Mouse (Mus musculus): Measurements from ENCODE around the gene Ppcs.

Gene Ppcs

DNA sequence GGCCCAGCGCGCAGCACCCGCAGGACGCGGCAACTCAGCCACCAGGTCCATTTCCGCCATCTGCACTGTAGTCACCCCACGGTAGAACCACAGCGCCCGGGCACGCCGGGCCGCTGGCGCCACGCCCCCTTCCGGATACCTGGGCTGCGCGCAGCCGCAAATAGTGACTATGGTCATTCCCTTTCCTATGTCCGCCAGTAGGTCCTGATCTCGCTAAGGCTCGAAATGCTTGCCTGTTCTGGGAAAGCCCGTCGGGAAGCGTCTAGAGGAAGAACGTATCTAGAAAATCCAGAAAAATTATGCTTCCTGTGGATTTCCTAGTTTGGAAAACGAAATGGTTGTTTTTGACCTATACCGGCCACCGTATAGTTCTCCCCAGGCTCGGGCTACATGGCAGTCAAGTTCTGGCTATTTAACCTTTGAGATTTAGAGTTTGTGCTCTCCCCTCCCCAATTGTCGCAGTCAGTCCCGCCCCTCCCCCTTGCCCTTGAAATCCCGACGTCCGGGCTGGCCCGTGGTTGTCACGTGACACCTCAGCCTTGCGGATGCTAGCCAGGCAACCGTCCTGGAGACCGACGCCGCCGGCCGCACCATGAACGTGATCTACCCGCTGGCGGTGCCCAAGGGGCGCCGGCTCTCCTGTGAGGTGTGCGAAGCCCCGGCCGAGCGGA, at the start of gene Ppcs, which contains the start of gene Zmynd12:
TSS of gene Ppcs (minus strand) at position 127 of the 671 bp plus-strand sequence.
TSS of gene Zmynd12 (plus strand) at position 521 of the 671 bp plus-strand sequence.
- in situ Hi-C loops (cut with MboI, MseI): no loop called here

DNA sequence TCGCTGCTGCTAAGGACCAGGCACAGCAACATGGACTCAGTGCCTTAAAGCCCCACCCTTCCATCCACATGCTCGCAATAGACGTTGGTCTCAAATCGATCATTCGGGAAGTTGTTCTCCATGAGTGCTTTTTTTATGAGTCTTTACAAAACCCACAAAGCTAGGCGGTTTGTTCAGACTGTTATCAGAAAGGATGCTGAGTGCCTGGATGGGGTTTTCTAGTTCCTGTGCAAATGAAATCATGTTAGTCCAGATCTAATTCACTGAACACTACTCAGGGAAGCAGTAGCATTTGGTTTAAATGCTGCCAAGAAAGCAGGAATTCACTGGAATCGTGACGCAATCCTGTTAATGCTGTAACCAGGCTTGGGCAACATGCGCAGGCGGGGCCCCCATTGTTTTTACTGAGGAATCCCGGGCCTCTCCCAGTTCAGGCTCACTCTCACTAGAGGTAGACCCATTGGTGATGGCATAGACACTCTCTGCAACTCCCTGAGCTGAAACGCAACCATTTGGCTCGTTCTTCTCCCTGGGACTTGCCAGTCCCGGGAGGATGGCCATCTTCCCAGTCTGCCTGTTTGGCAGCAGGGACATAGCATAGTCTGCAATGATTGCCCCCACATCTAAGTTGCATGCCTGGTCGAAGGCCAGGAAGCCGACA, 45.6 kb upstream of the Ppcs start:
- in situ Hi-C loops (cut with MboI, MseI): no loop called here

DNA sequence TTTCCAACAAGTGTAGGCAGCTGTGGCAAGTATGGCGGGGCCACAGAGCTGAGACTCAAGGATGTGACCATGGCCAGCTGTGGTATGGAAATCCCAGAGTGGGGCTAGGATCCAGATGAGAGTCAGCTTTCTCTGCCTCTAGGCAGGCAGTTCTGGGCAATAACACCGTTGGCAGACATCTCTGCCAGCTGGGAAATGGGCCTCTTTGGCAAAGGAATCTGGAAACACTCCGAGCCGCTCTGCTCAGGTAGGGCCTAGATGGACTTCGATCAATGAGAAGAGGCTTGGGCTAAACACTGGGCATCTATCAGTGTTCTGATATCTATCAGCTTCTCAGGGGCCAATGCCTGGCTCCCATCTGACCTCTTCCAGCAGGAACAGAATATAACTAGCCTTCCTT, 43.6 kb upstream of the Ppcs start:
- in situ Hi-C loops (cut with MboI, MseI): no loop called here

DNA sequence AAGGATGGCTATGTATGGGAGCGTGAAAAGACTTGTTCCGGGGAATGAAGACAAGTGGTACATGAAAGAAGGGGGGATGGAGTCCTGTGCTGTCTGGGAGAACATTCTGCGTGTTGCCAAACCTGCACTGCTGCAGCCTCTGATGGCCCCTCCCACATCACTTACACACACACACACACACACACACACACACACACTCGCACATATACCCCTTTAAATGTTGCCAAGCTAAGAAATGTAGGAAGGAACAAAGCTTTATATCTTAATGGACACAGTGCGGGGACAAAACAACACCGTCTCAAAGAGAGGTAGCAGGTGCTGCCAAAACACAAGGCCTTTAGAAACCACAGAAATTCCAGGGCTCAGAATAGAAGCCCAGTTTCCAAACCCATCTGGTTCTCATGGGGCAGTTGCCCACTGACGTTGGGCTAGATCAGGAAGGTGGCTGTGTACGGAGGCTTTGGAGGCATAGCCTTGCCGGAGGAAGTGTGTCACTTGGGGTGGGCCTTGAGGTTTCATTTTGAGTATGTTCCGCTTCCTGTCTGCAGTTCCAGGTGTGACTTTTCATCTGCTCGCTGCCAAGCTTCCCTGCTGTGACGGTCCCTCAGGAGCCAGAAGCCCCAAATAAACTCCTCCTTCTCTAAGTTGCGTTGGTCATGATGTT, 41.7 kb upstream of the Ppcs start:
- in situ Hi-C loops (cut with MboI, MseI): loop anchor here (5.0 kb wide), 1 partner anchor 77 kb away; no protein-coding TSS in a partner anchor

DNA sequence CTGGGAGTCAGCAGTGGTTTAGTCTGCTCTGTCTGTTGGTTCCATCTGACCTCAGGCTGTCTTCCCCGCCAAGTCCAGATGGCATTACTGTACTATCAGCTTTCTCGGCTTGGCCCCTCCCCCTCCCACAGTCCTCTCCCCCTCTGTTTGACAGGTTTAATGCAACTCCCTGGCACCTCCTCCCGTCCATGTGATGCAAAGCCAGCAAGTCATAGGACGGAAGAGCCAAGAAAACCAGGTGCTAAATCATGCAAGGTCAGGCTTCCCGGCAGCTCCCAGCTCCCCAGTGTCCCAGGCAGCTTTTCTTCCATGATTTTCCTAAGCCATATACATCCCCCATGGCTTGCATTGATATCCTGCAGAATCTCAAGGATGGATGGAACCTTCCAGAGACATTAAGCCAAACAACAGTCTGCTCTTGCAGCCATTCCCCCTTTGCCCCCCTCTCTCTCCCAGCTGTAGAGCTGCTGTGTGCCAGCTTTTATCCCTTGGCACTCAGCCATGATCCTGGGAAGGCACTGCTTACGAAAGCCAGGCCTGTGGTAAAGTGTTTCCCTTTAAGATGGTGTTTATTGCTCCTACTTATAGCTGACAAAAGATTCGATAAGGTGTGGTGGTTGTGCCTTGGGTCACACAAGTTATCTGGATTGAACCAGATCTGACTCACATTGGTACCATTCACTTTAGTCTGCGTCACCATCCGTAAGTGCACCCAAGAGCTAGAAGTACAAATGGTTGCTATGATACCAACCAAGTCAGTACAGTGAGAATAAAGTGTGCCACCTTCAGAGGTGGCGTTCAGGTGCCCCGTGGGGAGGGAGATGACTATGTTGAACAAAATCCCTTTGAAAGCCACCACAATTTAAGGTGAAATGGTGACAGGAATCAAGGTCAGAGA, 40.9 kb upstream of the Ppcs start:
- in situ Hi-C loops (cut with MboI, MseI): loop anchor here (5.0 kb wide), 1 partner anchor 76 kb away; no protein-coding TSS in a partner anchor

DNA sequence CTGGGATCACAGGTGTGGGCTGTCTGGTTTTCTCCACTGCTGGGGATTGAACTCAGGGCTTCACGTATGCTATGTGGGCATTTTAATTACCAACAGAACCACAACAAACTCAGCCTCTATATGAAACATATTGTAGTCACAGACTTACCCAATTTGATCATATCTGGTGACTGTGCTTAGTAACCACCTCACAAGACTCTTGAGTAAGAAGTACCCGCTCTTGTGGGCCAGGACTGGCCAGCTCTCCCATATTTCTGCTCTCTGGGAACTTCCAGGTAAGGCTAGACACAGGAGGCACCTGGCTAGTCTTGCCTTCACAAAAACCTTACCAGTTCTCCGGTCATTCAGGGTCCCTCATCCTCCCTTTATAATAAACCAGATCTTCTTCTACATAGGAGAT, 40.2 kb upstream of the Ppcs start:
- in situ Hi-C loops (cut with MboI, MseI): loop anchor here (5.0 kb wide), 1 partner anchor 75 kb away; no protein-coding TSS in a partner anchor

DNA sequence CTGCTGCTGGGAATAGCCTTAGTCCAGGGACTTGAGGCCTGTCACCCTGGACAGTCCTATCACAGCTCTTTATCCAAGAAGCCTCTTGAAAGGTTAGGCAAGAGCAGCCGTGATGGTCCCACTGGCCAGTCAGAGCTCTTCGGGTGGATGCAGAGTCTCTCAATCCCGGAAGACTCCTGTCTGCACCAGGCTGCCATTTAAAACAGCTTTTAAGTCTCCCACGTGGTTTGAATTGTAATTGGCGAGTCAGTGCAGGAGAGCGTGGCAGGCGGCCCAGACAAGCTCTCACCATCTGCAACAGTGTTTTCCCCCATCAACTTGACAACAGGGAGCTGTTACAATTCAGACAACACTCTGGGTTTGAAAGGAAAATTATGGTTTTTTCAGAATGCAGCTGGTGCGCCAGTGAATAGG, 38.5 kb upstream of the Ppcs start:
- in situ Hi-C loops (cut with MboI, MseI): loop anchor here (5.0 kb wide), 1 partner anchor 73 kb away; no protein-coding TSS in a partner anchor

DNA sequence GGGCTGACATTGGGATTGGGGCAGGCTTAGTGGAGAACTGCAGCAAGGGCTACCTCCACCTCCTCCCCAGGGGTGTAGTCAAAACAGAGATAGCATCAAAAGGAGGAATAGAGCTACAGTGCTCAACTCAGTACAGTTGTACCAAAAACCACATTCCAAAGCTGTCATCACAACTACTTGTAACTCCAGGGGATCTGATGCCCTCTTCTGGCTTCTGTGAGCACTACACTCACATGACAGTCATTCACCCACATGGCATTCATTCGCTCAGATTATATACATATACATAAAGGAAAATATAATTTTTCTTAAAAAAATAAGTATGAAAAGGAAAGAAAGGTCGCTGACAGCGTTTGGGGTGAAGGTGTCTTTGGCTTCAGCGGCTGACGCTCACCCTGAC, 38.1 kb upstream of the Ppcs start:
- in situ Hi-C loops (cut with MboI, MseI): loop anchor here (5.0 kb wide), 1 partner anchor 73 kb away; no protein-coding TSS in a partner anchor

DNA sequence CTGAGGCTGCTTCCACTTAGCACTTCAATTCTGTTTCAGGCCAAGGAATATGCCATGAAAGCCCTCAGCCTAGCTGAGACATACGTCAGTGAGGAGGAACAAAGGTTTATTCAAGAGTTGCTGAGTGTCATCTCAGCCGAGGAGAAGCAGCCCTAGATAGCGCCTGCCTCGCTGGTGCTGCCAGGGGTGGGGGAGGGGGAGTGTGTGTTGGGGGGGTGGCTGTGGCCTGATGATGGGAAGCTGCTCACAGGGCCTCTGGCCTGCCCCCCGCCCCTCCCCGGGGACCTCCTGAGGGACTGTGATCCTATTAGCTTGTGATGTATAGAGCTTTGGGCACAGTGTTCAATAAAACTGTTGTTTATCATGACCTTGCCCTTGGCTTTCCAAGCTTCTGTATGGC, 31.3 kb upstream of the Ppcs start:
- in situ Hi-C loops (cut with MboI, MseI): no loop called here

DNA sequence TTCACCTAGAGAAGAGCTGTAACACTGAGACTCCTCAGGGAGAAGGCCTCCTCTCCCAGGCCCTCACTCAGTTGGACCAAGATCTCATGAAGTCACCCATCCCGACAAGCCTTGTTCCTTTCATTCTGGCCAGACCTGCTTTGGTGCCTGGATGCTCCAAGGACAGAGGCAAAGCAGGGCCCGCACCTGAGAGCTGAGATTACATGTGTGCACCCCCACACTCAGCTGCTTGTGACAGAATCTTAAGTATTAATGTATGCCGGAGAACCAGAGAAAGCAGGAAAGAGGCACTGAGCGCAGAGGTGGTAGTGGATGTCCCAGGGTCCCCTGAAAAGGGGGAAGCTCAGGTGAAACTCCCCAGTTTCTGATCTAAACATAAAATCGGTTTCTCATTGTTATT, 30.9 kb upstream of the Ppcs start:
- in situ Hi-C loops (cut with MboI, MseI): no loop called here

DNA sequence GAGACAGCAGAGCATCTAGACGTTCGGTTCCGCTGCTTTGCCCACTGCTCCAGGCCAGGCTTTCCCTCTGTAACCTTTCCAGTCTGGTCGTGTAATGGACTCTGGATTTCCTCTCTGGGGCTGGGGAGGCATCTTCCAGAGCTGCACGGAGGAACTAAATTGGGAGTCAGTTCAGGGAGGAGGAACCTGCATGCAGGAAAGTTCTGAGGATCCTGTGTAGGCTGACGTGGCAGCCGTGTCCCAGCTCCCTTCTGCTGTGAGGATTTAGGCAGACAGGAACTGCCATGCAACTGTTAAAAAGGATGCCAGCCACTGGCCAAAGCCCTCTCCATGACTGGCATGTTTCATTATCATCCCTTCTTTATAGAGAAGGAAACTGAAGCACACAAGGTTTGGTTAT, 28.2 kb upstream of the Ppcs start:
- in situ Hi-C loops (cut with MboI, MseI): no loop called here

DNA sequence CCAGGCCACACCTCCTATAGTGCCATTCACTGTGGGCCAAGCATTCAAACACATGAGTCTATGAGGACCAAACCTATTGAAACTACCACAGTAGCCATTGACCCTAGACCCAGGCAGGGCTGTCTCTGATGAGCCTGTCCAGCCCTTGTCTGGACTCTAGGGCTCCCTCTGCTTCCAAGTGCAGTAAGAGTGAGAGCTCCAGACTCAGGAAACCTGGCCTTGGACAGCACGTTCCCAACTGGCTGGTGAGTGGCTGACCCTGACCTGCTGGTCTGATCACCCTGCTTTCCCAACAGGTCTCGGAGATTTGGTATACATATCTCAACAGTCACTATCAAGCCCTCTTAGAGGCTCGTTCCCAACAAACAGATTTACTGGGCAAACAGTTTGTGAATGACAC, 25.6 kb upstream of the Ppcs start:
- in situ Hi-C loops (cut with MboI, MseI): no loop called here

DNA sequence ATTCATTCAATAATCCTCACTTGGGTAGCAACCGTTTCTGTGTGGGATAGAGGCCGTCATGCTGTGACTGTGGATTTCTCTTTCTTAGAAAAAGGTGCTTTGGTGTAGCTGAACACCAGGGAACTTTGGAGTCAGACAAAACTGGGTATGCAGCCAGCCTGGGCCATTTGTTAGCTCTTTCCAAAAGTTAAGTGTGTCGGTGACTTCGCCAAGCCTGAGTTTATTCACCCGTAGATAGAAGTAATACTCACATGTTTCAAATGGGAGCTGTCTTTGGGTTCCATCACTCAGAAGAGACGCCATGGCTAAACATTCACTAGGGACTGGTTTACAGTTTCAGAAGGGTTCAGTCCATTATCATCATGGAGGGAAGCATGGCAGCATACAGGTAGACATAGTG, 25.0 kb upstream of the Ppcs start:
- in situ Hi-C loops (cut with MboI, MseI): no loop called here

DNA sequence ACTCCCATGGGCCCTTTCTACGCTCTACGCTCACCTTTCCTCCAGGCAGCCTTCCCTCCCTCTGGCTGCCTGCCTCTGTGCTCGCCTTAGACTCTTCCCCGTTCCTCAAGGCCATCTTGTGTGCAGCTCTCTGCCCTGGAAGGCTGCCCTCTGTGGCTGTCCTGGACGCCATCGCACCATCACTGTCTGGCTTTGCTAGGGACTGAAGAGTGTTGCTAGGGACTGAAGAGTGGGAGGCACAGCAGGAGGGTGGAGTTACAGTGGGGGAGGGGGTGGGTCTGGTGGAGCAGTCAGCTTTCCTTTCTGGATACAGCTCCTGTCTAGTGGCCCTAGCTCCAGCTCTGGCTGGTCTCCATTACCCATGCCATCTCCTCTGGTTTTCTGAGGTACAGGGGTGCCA, 20.3 kb upstream of the Ppcs start:
- in situ Hi-C loops (cut with MboI, MseI): no loop called here

DNA sequence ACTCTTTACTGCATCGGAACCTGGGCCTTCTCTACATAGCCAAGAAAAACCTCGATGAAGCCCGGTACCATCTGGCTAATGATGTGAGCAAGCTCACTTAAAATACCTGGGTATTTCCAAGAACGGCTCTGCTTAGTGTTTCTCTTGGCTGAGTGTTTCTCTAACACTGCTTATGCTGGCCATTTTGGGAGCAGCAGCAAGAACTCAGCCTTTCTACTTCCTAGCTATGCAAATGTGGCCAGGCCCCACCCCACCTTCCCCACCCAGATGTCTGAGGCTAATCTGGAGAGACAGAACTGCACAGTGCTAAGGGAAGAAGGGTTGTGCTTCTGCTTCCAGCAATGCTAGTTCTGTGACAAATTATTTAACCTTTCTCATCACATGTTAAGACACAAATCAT, 19.6 kb upstream of the Ppcs start:
- in situ Hi-C loops (cut with MboI, MseI): no loop called here

DNA sequence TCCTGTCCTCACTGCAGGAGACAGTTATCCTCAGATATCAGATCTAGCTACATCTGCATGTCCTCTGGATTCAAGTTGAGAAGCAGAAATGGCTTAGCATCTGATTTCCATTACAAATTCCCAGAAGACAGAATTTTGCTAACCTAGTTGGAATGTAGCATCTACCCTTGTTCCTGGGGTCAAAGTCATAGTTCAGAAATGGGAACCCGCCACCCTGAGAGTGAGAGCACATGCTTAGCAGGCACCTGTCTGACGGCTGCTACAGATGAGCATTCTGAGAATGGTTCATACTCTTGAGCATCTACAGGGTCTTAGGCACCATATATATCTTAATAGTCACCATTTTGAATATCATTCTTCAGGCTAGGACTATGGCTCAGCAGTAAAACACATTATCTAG, 15.7 kb upstream of the Ppcs start:
- in situ Hi-C loops (cut with MboI, MseI): loop anchor here (10.0 kb wide), 1 partner anchor 147 kb away; no protein-coding TSS in a partner anchor

DNA sequence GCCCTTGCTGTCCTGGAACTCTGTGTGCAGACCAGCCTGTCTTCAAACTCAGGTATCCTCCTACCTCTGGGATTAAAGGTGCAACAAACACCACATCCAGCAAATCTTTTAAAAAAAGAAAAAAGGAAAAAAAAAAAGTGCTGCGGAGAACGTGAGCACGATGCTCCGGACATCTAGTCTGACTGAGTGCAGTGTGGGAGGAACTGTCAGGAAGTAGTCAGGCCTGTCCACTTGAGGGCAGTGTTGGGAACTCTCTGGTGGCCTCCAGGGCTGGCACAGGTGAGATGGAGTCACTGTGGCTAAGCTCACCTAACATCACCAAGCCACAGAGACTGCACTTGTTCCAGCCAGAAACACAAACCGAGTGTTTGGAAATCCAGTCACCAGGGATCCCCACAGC, 8.5 kb upstream of the Ppcs start:
- in situ Hi-C loops (cut with MboI, MseI): loop anchor here (10.0 kb wide), 1 partner anchor 154 kb away; no protein-coding TSS in a partner anchor

DNA sequence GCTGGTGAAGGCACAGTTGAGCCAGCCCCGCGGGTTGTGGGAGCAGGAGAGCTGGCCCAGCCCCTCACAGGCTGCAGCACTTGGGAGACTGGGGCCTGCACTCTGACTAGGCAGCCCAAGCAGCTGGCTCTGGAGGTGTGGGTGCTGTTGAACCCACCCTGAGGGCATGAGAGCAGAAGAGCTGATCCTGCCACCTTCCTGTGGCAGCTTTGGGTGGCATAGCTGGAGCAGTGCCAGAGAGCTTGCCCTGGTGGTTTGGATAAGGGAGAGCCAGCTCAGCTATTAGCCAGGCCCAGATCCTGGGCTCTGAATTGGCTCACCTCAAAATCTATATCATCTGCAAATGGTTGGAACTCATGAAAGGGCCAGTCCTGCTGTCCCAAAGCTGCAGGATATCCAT, 5.5 kb upstream of the Ppcs start:
- in situ Hi-C loops (cut with MboI, MseI): no loop called here

DNA sequence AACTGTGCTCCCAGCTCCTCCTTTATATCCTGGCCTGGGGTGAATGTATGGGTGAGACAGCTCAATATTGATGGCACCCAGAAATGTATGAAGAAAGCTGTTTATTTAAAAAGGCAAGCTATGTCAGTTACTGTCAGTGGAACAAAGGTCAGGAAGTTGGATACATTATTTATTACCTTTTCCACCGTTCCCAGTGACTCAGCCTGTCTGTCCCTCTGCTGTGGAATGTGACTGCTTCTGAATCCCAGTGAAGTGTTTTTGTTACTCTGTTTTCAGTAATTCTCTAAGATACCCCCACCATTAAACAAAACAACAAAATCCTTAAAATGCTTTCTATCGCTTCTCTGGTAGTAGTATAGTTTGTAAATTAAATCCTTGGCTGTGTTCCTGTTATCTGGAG, 3.4 kb upstream of the Ppcs start:
- in situ Hi-C loops (cut with MboI, MseI): no loop called here

DNA sequence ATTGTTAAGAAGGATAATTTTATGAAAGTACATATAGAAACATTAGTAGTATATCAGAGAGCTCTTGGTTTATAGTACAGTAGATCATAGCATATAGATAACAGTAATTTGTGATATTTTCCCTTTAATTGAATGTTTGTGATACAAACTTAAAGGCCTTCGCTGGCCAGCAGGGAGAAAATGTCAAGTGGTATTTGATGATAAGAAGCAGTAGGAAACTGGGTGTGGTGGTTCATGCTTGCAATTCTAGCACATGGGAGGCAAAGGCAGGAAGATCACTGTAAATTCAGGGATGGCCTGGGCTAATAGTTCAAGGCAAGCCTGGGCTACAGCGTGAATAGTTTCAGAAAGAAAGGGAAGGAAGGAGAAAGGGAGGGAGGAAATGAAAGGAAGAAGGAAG, 2.9 kb upstream of the Ppcs start:
- in situ Hi-C loops (cut with MboI, MseI): no loop called here

DNA sequence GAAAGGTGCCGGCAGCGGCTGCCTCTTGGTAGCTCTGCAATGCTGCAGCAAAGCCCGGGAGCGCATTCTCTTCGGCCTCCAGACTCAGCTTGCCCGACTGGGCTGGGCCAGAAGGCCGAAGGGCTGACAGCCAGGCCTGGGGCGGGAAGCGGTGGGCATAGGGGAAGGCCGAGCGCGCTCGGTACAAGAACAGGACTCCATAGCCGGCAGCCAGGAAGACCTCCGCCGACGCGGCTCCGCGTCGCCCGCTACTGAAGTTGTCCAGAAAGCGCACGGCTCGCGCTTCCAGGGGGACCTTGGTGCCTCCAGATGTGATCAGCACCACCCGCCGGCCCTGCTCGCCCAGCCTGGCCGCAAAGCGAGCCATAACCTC, 313 bp downstream of the Ppcs start:
- in situ Hi-C loops (cut with MboI, MseI): no loop called here

DNA sequence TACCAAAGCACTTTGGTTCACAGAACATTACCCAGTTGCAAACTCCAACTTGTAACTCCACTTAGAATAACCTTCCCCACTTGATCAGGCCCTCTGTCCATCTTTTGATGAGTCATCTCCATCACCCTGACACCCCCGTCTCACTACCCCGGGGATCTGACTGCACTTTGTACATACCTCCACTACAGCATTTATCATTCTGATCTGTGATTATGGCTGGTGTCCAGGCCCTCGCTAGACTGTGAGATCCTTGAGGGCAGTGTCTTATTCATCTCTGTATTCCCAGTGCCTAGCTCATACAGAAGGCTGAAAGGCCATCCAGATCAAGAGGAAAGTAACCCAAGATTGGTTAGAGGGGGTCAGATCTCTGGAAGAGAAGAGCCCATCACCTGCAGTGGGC, 1.0 kb downstream of the Ppcs start:
- in situ Hi-C loops (cut with MboI, MseI): no loop called here

Data from T-helper 1 cell (primary cell).